Mouse (Mus musculus): Measurements from ENCODE around the gene Sipa1l1. TPM values are rescaled to one million over a fixed set of nuclear protein-coding genes. Genes with fewer than 3 reads are reported as not detected.

Sipa1l1 gene
- polyA plus RNA-seq (2017; shearing (Covaris generic)), result 73.6 TPM

GRCm38 (mm10) chr12:82168820-82169533, at the start of gene Sipa1l1:
Gene Sipa1l1, plus strand, starts transcription at chr12:82169320.

Measured in inflammation-experienced regulatory T-cells, adult 16 weeks (primary cell).